Mouse (Mus musculus) kidney, postnatal 0 days (tissue): ENCODE measurements around the gene Chic2. TPM values are rescaled to one million over a fixed set of nuclear protein-coding genes. Genes with fewer than 3 reads are reported as not detected.

Experiments
- ATAC-seq: fragments of 200-750 bp; cut with Nextera tagmentation; replicated peaks from 2 replicates; pipeline ENCODE4 v1.8.0; 2017; ENCODE audit warnings: low read depth, moderate number of reproducible peaks, moderate TSS enrichment, moderate library complexity; ENCODE audit not compliant: low FRiP score
- DNase-seq: peaks from one replicate; pipeline ENCODE4 v3.0.0-alpha.2; 2016; ENCODE audit warnings: low spot score
- H3K27ac ChIP-seq: fragments of 300-500 bp; sonication (generic); 2 replicates; pipeline ENCODE4 v1.5.1; 2014; ENCODE audit warnings: mild to moderate bottlenecking
- H3K27me3 ChIP-seq: fragments of 300-500 bp; sonication (generic); 2 replicates; pipeline ENCODE4 v1.6.1; 2014; ENCODE audit warnings: low read length, mixed read lengths; ENCODE audit not compliant: insufficient read depth
- H3K36me3 ChIP-seq: fragments of 300-500 bp; sonication (generic); 2 replicates; pipeline ENCODE4 v1.6.1; 2014; ENCODE audit warnings: low read length, mixed read lengths; ENCODE audit not compliant: insufficient read depth
- H3K4me1 ChIP-seq: fragments of 300-500 bp; sonication (generic); replicated peaks from 2 replicates; pipeline ENCODE4 v1.6.1; 2014; ENCODE audit warnings: antibody characterized with exemption, low read length, mixed read lengths; ENCODE audit not compliant: insufficient read depth
- H3K4me2 ChIP-seq: fragments of 300-500 bp; sonication (generic); 2 replicates; pipeline ENCODE4 v1.6.1; 2014; ENCODE audit warnings: mild to moderate bottlenecking, low read length, moderate library complexity, mixed read lengths
- H3K4me3 ChIP-seq: fragments of 300-500 bp; sonication (generic); replicated peaks from 2 replicates; pipeline ENCODE4 v1.5.1; 2014; ENCODE audit warnings: low read depth, low read length
- H3K9ac ChIP-seq: fragments of 300-500 bp; sonication (generic); 2 replicates; pipeline ENCODE4 v1.6.1; 2014; ENCODE audit warnings: low read depth, low read length
- H3K9me3 ChIP-seq: fragments of 300-500 bp; sonication (generic); replicated peaks from 2 replicates; pipeline ENCODE4 v1.6.1; 2016; ENCODE audit warnings: low read length, inconsistent platforms, mixed read lengths
- CTCF ChIP-seq: IDR thresholded peaks from 2 replicates; pipeline ENCODE4 v1.5.1; 2016; ENCODE audit warnings: antibody characterized with exemption, low read depth, mild to moderate bottlenecking, moderate library complexity
- WGBS: fragments of 180-500 bp; shearing (Covaris S2); extraction: QIAGEN DNeasy Blood & Tissue Kit; methylation state at CpG from one replicate; pipeline ENCODE4 v1.1.7; 2014; 5-methylcytosine and 5-hydroxymethylcytosine counted together
- polyA plus RNA-seq: library from polyadenylated mRNA; unstranded; fragments of >200 nt; fragmentation: Nextera tagmentation; extraction: Ambion mirVana; gene quantifications from 2 replicates; pipeline ENCODE4 v1.2.1, GENCODE M21; 2015

Gene Chic2
- polyA plus RNA-seq, 1 experiment from 2014 or later = 51.3 TPM

DNA sequence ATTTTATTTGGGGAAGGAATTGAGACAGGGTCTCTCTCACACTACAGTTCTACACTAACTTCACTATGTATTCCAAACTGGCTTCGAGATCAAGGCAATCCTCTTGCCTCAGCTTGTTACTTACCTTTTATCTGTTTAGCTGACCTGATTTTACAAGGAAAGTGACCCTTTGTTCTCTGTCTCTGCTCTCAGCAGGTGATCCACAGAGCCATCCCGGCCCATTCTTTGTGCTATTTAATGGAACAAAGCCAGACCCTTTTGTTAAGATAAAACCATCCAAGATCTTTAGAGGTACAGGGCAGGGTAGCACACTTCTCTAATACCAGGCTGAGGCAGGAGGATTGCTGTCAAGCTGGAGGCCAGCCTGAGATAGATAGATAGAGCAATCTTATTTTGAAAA, 91.6 kb downstream of the Chic2 start:
- ATAC-seq = no peak
- H3K36me3 ChIP-seq = no peaks in the 10 kb centered on the region
- no peaks in the 10 kb centered on the region for H3K27me3 ChIP-seq
- DNase-seq = no peak
- H3K9ac ChIP-seq = no peak overlapping the region
- H3K4me2 ChIP-seq = no peak overlapping the region
- no peaks in the 10 kb centered on the region for H3K9me3 ChIP-seq
- H3K4me1 ChIP-seq = no peaks in the 10 kb centered on the region
- 47% methylated on average over 2 of the region's 2 CpGs for WGBS
- no peak for TF ChIP-seq CTCF
- H3K27ac ChIP-seq = no peak overlapping the region
- no peak overlapping the region for H3K4me3 ChIP-seq

DNA sequence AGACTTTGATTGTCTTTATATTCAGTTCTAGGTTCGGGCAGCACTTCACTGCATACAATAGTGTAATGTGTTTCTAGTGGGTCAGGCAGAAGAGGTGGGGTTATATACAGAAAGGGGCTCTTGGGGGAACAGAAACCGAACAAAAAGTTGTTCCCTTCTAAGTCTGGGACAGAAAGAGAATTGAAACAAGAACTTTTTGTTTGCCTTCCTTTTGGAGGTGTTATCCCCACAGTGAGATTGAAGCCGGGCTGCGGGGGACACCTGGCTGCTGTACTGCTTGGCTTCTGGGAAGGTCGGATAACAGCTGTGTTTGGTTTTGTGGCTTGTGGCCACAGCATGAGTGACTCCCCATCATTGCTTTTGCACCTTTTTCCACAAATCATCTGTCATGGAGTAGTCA, 93.2 kb downstream of the Chic2 start:
- H3K9ac ChIP-seq = no peak overlapping the region
- DNase-seq (no peak), ATAC-seq (no peak)
- no peaks in the 10 kb centered on the region for H3K27me3 ChIP-seq
- no peak for TF ChIP-seq CTCF
- H3K4me2 ChIP-seq = no peak overlapping the region
- H3K9me3 ChIP-seq = no peaks in the 10 kb centered on the region
- H3K4me3 ChIP-seq = no peak overlapping the region
- H3K4me1 ChIP-seq = no peaks in the 10 kb centered on the region
- 64% methylated on average over 5 of the region's 5 CpGs for WGBS
- no peak overlapping the region for H3K27ac ChIP-seq
- H3K36me3 ChIP-seq = no peaks in the 10 kb centered on the region

DNA sequence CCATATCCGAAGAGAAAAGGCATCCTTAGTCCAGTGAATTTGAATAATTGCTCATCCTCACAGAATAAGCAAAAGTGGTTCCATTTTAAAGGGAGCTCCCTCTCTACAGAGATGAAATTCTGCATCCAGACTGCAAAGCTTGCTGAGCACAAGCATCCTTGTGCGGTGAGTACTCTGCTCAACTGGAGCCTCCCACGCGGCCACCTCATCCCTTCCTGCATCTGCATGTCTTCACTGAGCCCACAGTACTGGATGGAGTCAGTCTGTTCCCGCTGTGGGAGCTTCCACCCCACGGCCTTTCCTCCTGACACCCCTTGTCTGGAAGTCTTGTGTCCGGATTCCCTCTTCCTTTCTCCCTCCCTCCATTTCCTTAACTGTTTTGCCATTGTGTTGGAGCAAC, 95.3 kb downstream of the Chic2 start:
- H3K4me1 ChIP-seq = no peaks in the 10 kb centered on the region
- 66% methylated on average over 7 of the region's 7 CpGs for WGBS
- H3K9me3 ChIP-seq = no peaks in the 10 kb centered on the region
- H3K27me3 ChIP-seq = no peaks in the 10 kb centered on the region
- no peak overlapping the region for H3K27ac ChIP-seq
- ATAC-seq (no peak), DNase-seq (no peak)
- no peak for TF ChIP-seq CTCF
- H3K4me3 ChIP-seq = no peak overlapping the region
- no peak overlapping the region for H3K9ac ChIP-seq
- H3K4me2 ChIP-seq = no peak overlapping the region
- H3K36me3 ChIP-seq = no peaks in the 10 kb centered on the region

DNA sequence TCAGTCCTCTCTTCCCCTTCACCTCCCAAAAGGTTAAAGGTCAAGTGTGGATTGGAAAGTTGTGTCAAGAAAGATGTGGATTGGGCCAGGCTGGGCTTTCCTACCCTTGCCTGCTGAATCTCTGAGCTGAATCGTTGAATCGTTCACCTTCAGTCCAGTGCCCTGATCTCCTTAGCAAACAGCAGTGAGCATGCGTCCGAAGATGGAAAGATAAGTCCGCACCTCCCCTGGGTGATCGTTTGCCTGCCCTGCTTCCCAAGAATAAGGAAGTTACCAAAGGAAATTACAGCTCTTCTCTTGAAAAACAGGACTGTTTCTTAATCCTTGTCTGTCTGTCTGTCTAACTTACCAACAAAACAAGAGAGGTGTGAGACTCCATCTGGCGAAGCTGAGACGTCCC, 96.1 kb downstream of the Chic2 start:
- no peak overlapping the region for H3K27ac ChIP-seq
- no peak overlapping the region for H3K4me2 ChIP-seq
- H3K9me3 ChIP-seq = no peaks in the 10 kb centered on the region
- no peaks in the 10 kb centered on the region for H3K4me1 ChIP-seq
- TF ChIP-seq CTCF = no peak
- 71% methylated on average over 8 of the region's 8 CpGs for WGBS
- H3K36me3 ChIP-seq = no peaks in the 10 kb centered on the region
- no peak overlapping the region for H3K4me3 ChIP-seq
- ATAC-seq (no peak), DNase-seq (no peak)
- H3K27me3 ChIP-seq = no peaks in the 10 kb centered on the region
- no peak overlapping the region for H3K9ac ChIP-seq

Other genes starting within 250 kb of the Chic2 start
- gene Gsx2, start 30.8 kb upstream of the Chic2 start, polyA plus RNA-seq = not detected in 2 replicates
- gene Pdgfra, start 107.5 kb upstream of the Chic2 start, polyA plus RNA-seq = 23.4 and 23.8 TPM in 2 replicates